Mouse (Mus musculus): ENCODE measurements around the gene Mis12. TPM values are rescaled to one million over a fixed set of nuclear protein-coding genes. Genes with fewer than 3 reads are reported as not detected.
A peak's percentile ranks its signal among the peaks of the same experiment; 100 is the strongest.

The Mis12 gene
- total RNA-seq, 1 experiment: 27.0 TPM

DNA sequence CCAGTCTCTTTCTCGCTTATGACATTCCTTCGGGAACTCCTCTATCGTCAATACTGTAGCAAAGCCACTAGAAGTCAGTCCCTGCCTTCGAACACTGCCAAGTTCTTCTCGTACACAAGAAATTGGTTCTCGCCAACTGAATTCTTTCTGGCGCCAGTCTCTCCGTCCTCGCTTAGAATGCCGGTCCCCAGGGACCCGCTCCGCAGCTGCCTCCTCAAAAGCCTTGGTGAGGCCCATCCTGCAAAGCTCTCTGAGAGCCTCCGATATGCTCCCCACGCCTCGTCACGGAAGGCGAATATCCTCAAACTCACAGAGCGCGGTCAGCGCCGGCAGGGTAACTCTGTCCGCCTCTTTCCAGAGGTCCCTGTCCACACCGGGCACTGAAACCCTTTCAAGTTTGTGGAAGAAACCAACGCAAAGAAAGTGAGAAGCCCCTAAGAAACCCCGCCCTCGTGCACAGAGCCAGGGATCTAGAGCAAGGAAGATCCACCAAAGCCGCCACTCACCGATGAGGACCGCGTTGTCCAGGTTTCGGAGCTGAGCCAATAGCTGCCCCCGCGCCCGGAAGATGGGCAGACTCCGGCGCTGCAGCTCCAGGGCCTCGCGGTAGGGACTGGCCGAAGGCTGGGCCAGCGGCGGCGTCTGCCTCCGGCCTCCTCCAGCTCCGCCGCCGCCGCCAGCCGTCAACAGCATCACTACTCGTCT, 15.6 kb upstream of the Mis12 start:
- DNase-seq (ENCODE audit: low read depth, low spot score): no peak
- H3K4me1 ChIP-seq (ENCODE audit: control insufficient read depth in 2 of 2, insufficient read depth in 2 of 2, low read length in 2 of 2, poor library complexity in 1 of 2): no peaks in the 10 kb centered on the region; a peak in 1 of 4 replicates
- peak overlapping the region; percentile 86 for H3K9ac ChIP-seq (ENCODE audit: insufficient read depth, low read depth, low read length, poor library complexity, severe bottlenecking)
- no peak for TF ChIP-seq ZNF384 (IDR thresholded peaks at IDR 0.05; ENCODE audit: low read depth, low read length)
- no peak for TF ChIP-seq ZC3H11A (IDR thresholded peaks at IDR 0.05; ENCODE audit: borderline replicate concordance, low read depth, low read length)
- no peaks in the 10 kb centered on the region for H3K9me3 ChIP-seq (ENCODE audit: control insufficient read depth, insufficient read depth, low read depth, low read length)
- in situ Hi-C loops (cut with MboI; ENCODE audit: low sequenced_read_pairs in 2 of 2, unreplicated experiment in 2 of 2): no loop called here
- no peak overlapping the region for H3K27ac ChIP-seq (ENCODE audit: insufficient read depth, low read depth, low read length, poor library complexity, severe bottlenecking)
- H3K4me3 ChIP-seq (ENCODE audit: insufficient read depth in 1 of 2, low read depth in 1 of 2, low read length in 2 of 2, poor library complexity in 1 of 2, severe bottlenecking in 1 of 2): peak overlapping the region; percentile 86 to 92
- peaks cover 11% of the 10 kb centered on the region for H3K36me3 ChIP-seq (ENCODE audit: control insufficient read depth, insufficient read depth, low read length, poor library complexity, severe bottlenecking)

GRCm38 (mm10) chr11:71004316-71004773, 15.1 kb upstream of the Mis12 start, which contains the start of gene Dhx33:
TSS of gene Dhx33 (minus strand) at chr11:71004437.
- TF ChIP-seq MAFK (IDR thresholded peaks at IDR 0.05; ENCODE audit: insufficient read depth, low read depth, low read length): no peak
- TF ChIP-seq CHD2 (IDR thresholded peaks at IDR 0.05; ENCODE audit: low read depth, low read length): peak; percentile 81
- TF ChIP-seq HCFC1 (IDR thresholded peaks at IDR 0.05; ENCODE audit: borderline replicate concordance, insufficient read depth, low read length): peak; percentile 99
- TF ChIP-seq ZC3H11A (IDR thresholded peaks at IDR 0.05; ENCODE audit: borderline replicate concordance, low read depth, low read length): no peak
- TF ChIP-seq ZNF384 (IDR thresholded peaks at IDR 0.05; ENCODE audit: low read depth, low read length): no peak
- H3K9ac ChIP-seq (ENCODE audit: insufficient read depth, low read depth, low read length, poor library complexity, severe bottlenecking): peak within 1 kb of the TSS; percentile 86
- H3K9me3 ChIP-seq (ENCODE audit: control insufficient read depth, insufficient read depth, low read depth, low read length): no peaks in the 10 kb centered on the region
- H3K4me3 ChIP-seq (ENCODE audit: insufficient read depth in 1 of 2, low read depth in 1 of 2, low read length in 2 of 2, poor library complexity in 1 of 2, severe bottlenecking in 1 of 2): peak within 1 kb of the TSS; percentile 86 to 92
- peaks cover 9% of the 10 kb centered on the region for H3K36me3 ChIP-seq (ENCODE audit: control insufficient read depth, insufficient read depth, low read length, poor library complexity, severe bottlenecking)
- in situ Hi-C loops (cut with MboI; ENCODE audit: low sequenced_read_pairs in 2 of 2, unreplicated experiment in 2 of 2): no loop called here
- no peaks in the 10 kb centered on the region; a peak in 1 of 4 replicates for H3K4me1 ChIP-seq (ENCODE audit: control insufficient read depth in 2 of 2, insufficient read depth in 2 of 2, low read length in 2 of 2, poor library complexity in 1 of 2)
- H3K27ac ChIP-seq (ENCODE audit: insufficient read depth, low read depth, low read length, poor library complexity, severe bottlenecking): no peak within 1 kb of the TSS
- DNase-seq (ENCODE audit: low read depth, low spot score): peak; percentile 97

DNA sequence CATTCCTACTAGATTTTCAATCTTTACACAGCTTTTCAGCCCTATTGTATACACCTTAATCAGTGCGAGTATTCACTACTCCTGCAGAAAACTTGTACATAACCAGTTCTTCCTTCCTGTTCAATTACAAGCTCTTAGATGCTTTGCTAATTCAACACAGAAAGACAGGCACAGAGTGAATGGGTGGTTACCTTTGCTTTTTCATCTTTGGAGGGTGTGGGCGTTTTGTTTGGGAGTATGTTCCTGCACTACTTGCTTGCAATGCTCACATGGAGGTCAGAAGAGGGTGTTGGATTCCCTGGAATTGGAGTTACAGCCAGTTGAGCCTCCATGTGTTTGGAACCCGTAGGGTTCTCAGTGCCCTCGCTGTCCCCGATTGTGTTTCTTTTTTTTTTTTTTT, 14.4 kb upstream of the Mis12 start:
- Histone ChIP-seq H3K27ac (ENCODE audit: insufficient read depth, low read depth, low read length, poor library complexity, severe bottlenecking) (no peak overlapping the region), H3K9me3 (ENCODE audit: control insufficient read depth, insufficient read depth, low read depth, low read length) (no peaks in the 10 kb centered on the region), H3K36me3 (ENCODE audit: control insufficient read depth, insufficient read depth, low read length, poor library complexity, severe bottlenecking) (peaks cover 7% of the 10 kb centered on the region; the same call in 1 of the 2 replicates), H3K4me1 (ENCODE audit: control insufficient read depth in 2 of 2, insufficient read depth in 2 of 2, low read length in 2 of 2, poor library complexity in 1 of 2) (no peaks in the 10 kb centered on the region; a peak in 1 of 4 replicates), H3K4me3 (ENCODE audit: insufficient read depth in 1 of 2, low read depth in 1 of 2, low read length in 2 of 2, poor library complexity in 1 of 2, severe bottlenecking in 1 of 2) (peak overlapping the region in 1 of 2 experiments; percentile 22; a peak in 1 of 4 replicates), H3K9ac (ENCODE audit: insufficient read depth, low read depth, low read length, poor library complexity, severe bottlenecking) (no peak overlapping the region)
- TF ChIP-seq HCFC1 (IDR thresholded peaks at IDR 0.05; ENCODE audit: borderline replicate concordance, insufficient read depth, low read length): no peak
- no peak for TF ChIP-seq ZNF384 (IDR thresholded peaks at IDR 0.05; ENCODE audit: low read depth, low read length)
- no peak for TF ChIP-seq ZC3H11A (IDR thresholded peaks at IDR 0.05; ENCODE audit: borderline replicate concordance, low read depth, low read length)
- TF ChIP-seq CHD2 (IDR thresholded peaks at IDR 0.05; ENCODE audit: low read depth, low read length): no peak
- TF ChIP-seq MAFK (IDR thresholded peaks at IDR 0.05; ENCODE audit: insufficient read depth, low read depth, low read length): no peak
- no peak for DNase-seq (ENCODE audit: low read depth, low spot score)
- in situ Hi-C loops (cut with MboI; ENCODE audit: low sequenced_read_pairs in 2 of 2, unreplicated experiment in 2 of 2): no loop called here

- no peak overlapping the region for H3K27ac ChIP-seq (ENCODE audit: insufficient read depth, low read depth, low read length, poor library complexity, severe bottlenecking)
- no peak overlapping the region for H3K4me3 ChIP-seq (ENCODE audit: insufficient read depth in 1 of 2, low read depth in 1 of 2, low read length in 2 of 2, poor library complexity in 1 of 2, severe bottlenecking in 1 of 2)
- TF ChIP-seq ZNF384 (IDR thresholded peaks at IDR 0.05; ENCODE audit: low read depth, low read length): no peak
- no peak for TF ChIP-seq ZC3H11A (IDR thresholded peaks at IDR 0.05; ENCODE audit: borderline replicate concordance, low read depth, low read length)
- no peak for TF ChIP-seq HCFC1 (IDR thresholded peaks at IDR 0.05; ENCODE audit: borderline replicate concordance, insufficient read depth, low read length)
- TF ChIP-seq MAFK (IDR thresholded peaks at IDR 0.05; ENCODE audit: insufficient read depth, low read depth, low read length): no peak
- no peak for TF ChIP-seq CHD2 (IDR thresholded peaks at IDR 0.05; ENCODE audit: low read depth, low read length)
- H3K9ac ChIP-seq (ENCODE audit: insufficient read depth, low read depth, low read length, poor library complexity, severe bottlenecking): no peak overlapping the region
- DNase-seq (ENCODE audit: low read depth, low spot score): no peak
- in situ Hi-C loops (cut with MboI; ENCODE audit: low sequenced_read_pairs in 2 of 2, unreplicated experiment in 2 of 2): no loop called here
- peaks cover 12% of the 10 kb centered on the region for H3K36me3 ChIP-seq (ENCODE audit: control insufficient read depth, insufficient read depth, low read length, poor library complexity, severe bottlenecking)
- H3K4me1 ChIP-seq (ENCODE audit: control insufficient read depth in 2 of 2, insufficient read depth in 2 of 2, low read length in 2 of 2, poor library complexity in 1 of 2): no peaks in the 10 kb centered on the region; a peak in 1 of 4 replicates
- H3K9me3 ChIP-seq (ENCODE audit: control insufficient read depth, insufficient read depth, low read depth, low read length): no peaks in the 10 kb centered on the region
Observed at GRCm38 (mm10) chr11:71007026-71007425, 12.4 kb upstream of the Mis12 start.
